Mouse (Mus musculus) midbrain, embryonic 13.5 days (tissue): ENCODE results near the gene Pomt2. TPM values are rescaled to one million over a fixed set of nuclear protein-coding genes. Genes with fewer than 3 reads are reported as not detected.

ENCODE experiments used
- ATAC-seq: fragments of 200-750 bp; cut with Nextera tagmentation; 2 replicates; pipeline ENCODE4 v1.8.0; 2017; ENCODE audit warnings: mild to moderate bottlenecking, moderate TSS enrichment, moderate library complexity
- H3K27ac ChIP-seq: fragments of 300-500 bp; sonication (generic); 2 replicates; pipeline ENCODE4 v1.5.1; 2015; ENCODE audit warnings: inconsistent platforms, mild to moderate bottlenecking, moderate library complexity
- H3K27me3 ChIP-seq: fragments of 300-500 bp; sonication (generic); 2 replicates; pipeline ENCODE4 v1.6.1; 2015; ENCODE audit warnings: mild to moderate bottlenecking, inconsistent platforms
- H3K36me3 ChIP-seq: fragments of 300-500 bp; sonication (generic); 2 replicates; pipeline ENCODE4 v1.6.1; 2015; ENCODE audit warnings: mild to moderate bottlenecking, inconsistent platforms
- H3K4me1 ChIP-seq: fragments of 300-500 bp; sonication (generic); replicated peaks from 2 replicates; pipeline ENCODE4 v1.6.1; 2015; ENCODE audit warnings: inconsistent platforms
- H3K4me2 ChIP-seq: fragments of 300-500 bp; sonication (generic); replicated peaks from 2 replicates; pipeline ENCODE4 v1.6.1; 2015; ENCODE audit warnings: moderate library complexity, mild to moderate bottlenecking, inconsistent platforms
- H3K4me3 ChIP-seq: fragments of 300-500 bp; sonication (generic); replicated peaks from 2 replicates; pipeline ENCODE4 v1.5.1; 2015; ENCODE audit warnings: mild to moderate bottlenecking, inconsistent platforms
- H3K9ac ChIP-seq: fragments of 300-500 bp; sonication (generic); replicated peaks from 2 replicates; pipeline ENCODE4 v1.6.1; 2015; ENCODE audit warnings: mild to moderate bottlenecking, inconsistent platforms
- H3K9me3 ChIP-seq: fragments of 300-500 bp; sonication (generic); 2 replicates; pipeline ENCODE4 v1.6.1; 2016; ENCODE audit warnings: mild to moderate bottlenecking, inconsistent platforms
- WGBS: fragments of 180-500 bp; shearing (Covaris S2); methylation state at CpG from one replicate; pipeline ENCODE4 v1.1.7; 2015; 5-methylcytosine and 5-hydroxymethylcytosine counted together
- polyA plus RNA-seq: library from polyadenylated mRNA; unstranded; fragments of >200 nt; fragmentation: Nextera tagmentation; extraction: Ambion mirVana; gene quantifications from 2 replicates; pipeline ENCODE4 v1.2.1, GENCODE M21; 2015

Gene Pomt2
- polyA plus RNA-seq, 1 experiment from 2014 or later, result 14.3 TPM

DNA sequence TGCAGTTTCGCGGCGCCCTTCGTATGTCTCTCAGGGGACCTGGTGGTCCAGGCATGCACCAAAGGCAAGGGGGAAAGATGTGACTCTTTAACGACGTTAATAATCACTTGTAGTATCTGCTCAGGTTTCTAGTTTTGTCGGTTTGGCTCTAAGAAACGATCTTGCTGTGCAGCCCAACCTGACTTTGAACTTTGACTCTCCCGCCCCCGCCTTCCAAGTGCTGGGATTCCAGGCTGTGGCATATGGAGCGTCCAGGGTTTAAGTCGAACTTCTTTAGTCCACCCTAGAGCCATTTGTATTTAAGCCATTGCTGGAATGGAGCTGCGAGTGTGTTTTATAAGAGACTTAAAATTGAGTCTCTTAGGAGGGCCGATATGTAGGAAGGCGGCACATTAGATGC lies 368 bp upstream of the Pomt2 start:
- Histone ChIP-seq H3K4me3 (peak overlapping the region; percentile 92), H3K27me3 (no peaks in the 10 kb centered on the region), H3K27ac (peak overlapping the region; percentile 96), H3K9ac (peak overlapping the region; percentile 78), H3K4me2 (peak overlapping the region; percentile 66), H3K4me1 (peaks cover 27% of the 10 kb centered on the region), H3K9me3 (no peaks in the 10 kb centered on the region), H3K36me3 (peaks cover 4% of the 10 kb centered on the region)
- no peak for ATAC-seq
- 17% methylated on average over 15 of the region's 15 CpGs for WGBS

GRCm38 (mm10) chr12:87146966-87147365 lies 802 bp downstream of the Pomt2 start, which contains the start of gene Gstz1:
Gene Gstz1, plus strand, starts transcription at chr12:87147165.
- Histone ChIP-seq H3K4me3 (peak within 1 kb of the TSS; percentile 92), H3K27me3 (no peaks in the 10 kb centered on the region), H3K27ac (peak within 1 kb of the TSS; percentile 96), H3K9me3 (no peaks in the 10 kb centered on the region), H3K4me1 (peaks cover 27% of the 10 kb centered on the region), H3K36me3 (peaks cover 4% of the 10 kb centered on the region), H3K4me2 (peak within 1 kb of the TSS; percentile 66), H3K9ac (peak within 1 kb of the TSS; percentile 78)
- ATAC-seq, result peak; percentile 91
- WGBS, result under 1% methylated on average over 27 of the region's 27 CpGs

GRCm38 (mm10) chr12:87142156-87142555 lies 5.6 kb downstream of the Pomt2 start:
- Histone ChIP-seq H3K36me3 (0 out of 2 replicates have a peak, but pooled peaks cover 6% of the 10 kb centered on the region), H3K9me3 (no peaks in the 10 kb centered on the region), H3K4me1 (peaks cover 36% of the 10 kb centered on the region), H3K4me3 (no peak overlapping the region), H3K4me2 (no peak overlapping the region), H3K27me3 (no peaks in the 10 kb centered on the region), H3K27ac (no peak overlapping the region), H3K9ac (no peak overlapping the region)
- WGBS, result 84% methylated on average over 2 of the region's 2 CpGs
- ATAC-seq, result no peak

DNA sequence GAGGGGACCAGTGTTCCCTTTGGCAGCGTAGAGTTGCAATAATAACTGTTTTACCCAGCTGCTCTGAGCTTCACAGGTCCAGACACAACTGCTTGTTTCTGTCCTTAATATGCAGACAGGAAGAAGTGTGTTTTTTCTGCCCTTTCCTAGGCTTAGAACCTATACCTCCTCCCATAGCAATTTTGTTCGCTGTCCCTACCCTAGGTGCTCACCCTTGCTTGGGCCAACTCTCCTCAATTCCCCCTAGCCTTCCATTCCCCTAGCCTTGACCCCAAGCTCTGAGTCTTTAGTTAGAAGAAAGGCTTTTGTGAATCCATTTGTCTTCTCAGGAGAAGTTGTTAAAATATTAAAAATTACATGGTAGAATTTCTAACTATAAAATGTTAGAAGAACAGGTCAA lies 9.0 kb downstream of the Pomt2 start:
- Histone ChIP-seq H3K4me3 (no peak overlapping the region), H3K9ac (no peak overlapping the region), H3K36me3 (peaks cover 13% of the 10 kb centered on the region; the same call in 1 of the 2 replicates), H3K9me3 (no peaks in the 10 kb centered on the region), H3K27me3 (no peaks in the 10 kb centered on the region), H3K4me1 (peaks cover 17% of the 10 kb centered on the region), H3K27ac (peak overlapping the region; percentile 69), H3K4me2 (no peak overlapping the region)
- 70% methylated on average over 1 of the region's 2 CpGs for WGBS
- ATAC-seq, result peak; percentile 57; the same call in 1 of the 2 replicates

DNA sequence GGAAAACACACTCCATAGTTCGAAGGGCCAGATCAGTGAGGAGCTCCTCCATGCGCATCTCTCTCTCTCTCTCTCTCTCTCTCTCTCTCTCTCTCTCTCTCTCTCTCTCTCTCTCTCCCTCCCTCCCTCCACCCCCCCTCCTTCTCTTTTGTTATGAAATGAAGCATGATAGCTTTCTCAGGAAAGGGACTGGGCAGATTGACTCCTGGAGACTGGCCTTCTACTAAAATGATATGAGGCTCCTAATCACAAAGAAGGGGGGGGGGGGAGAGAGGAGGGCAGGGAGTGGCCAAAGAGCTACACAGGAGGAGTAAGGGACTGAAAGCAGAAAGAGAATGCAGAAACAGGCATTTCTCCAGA lies 9.4 kb downstream of the Pomt2 start:
- H3K4me2 ChIP-seq, result no peak overlapping the region
- H3K27ac ChIP-seq, result peak overlapping the region; percentile 73
- H3K36me3 ChIP-seq, result peaks cover 17% of the 10 kb centered on the region
- ATAC-seq, result peak; percentile 55
- no peaks in the 10 kb centered on the region for H3K27me3 ChIP-seq
- H3K9ac ChIP-seq, result no peak overlapping the region
- no peaks in the 10 kb centered on the region for H3K9me3 ChIP-seq
- peaks cover 17% of the 10 kb centered on the region for H3K4me1 ChIP-seq
- no peak overlapping the region for H3K4me3 ChIP-seq
- 10% methylated on average over 2 of the region's 2 CpGs for WGBS

DNA sequence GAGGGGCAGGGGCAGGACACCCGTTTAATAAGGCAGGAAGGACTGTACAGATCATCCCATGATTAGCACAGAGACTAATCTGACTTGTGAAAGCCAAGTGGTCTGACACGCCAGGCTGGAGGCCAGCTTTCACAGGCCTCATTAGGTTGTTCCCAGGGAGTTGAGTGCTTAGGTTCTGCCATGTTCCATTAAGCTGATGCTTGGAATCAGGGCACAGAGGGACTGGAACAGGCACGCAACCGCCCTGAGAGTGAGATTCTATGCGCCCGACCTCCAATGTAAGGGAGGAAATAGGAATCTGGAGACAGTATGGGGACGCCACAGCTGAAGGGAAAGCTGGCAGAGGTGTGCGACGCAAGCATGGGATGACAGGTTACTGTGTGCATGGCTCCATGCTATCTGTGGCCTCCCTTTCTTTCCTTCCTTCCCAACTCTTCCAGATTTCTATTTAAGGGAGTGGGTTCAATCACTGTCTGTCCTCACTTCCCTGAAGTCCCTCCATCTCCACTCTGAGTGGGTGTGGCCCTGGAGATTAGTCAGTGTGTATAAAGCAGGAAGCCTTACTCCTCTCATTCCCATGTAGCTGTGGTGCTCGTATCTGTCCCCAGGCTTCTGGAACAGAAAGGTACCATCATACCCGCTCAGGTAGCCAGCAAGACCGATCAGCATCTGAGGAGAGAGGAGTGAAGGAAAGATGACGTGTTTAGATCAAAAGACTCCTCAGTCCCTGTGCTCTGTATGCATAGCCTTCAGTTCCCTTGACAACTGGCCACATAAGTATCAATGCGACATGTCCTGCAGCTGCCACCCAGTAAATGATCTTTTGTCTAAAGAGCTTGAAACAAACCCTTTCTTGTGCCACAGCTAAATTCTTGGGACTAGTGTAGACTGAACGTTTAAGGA lies 10.1 kb downstream of the Pomt2 start:
- H3K9ac ChIP-seq, result no peak overlapping the region
- no peaks in the 10 kb centered on the region for H3K27me3 ChIP-seq
- peak overlapping the region; percentile 73 for H3K27ac ChIP-seq
- H3K36me3 ChIP-seq, result peaks cover 21% of the 10 kb centered on the region
- WGBS, result 53% methylated on average over 15 of the region's 15 CpGs
- no peaks in the 10 kb centered on the region for H3K9me3 ChIP-seq
- no peak overlapping the region for H3K4me3 ChIP-seq
- H3K4me1 ChIP-seq, result peaks cover 17% of the 10 kb centered on the region
- no peak overlapping the region for H3K4me2 ChIP-seq
- ATAC-seq, result peak; percentile 89

DNA sequence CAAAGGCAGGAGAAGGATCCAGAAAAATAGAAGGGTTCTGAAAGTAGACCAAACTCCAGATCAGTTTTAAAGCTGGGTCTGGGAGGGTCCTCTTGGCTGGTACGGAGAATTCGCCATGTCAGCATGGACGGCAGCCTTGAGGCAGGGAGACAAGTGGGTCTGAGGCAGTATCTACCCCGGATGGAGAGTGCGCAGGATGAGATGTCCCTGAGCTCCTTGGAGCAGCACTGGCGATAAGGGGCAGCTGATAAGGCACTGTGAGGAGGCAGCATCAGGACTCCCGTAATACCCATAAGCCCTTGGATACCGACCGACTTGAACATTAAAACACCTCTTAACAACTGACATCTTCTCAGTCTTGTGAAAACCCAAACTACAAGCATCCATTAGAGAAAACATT lies 15.0 kb downstream of the Pomt2 start:
- WGBS, result 96% methylated on average over 9 of the region's 9 CpGs
- Histone ChIP-seq H3K9me3 (no peaks in the 10 kb centered on the region), H3K9ac (no peak overlapping the region), H3K36me3 (peaks cover 44% of the 10 kb centered on the region), H3K4me3 (no peak overlapping the region), H3K4me1 (peaks cover 4% of the 10 kb centered on the region), H3K4me2 (no peak overlapping the region), H3K27ac (no peak overlapping the region), H3K27me3 (no peaks in the 10 kb centered on the region)
- no peak for ATAC-seq

GRCm38 (mm10) chr12:87132210-87132609 lies 15.6 kb downstream of the Pomt2 start:
- no peak overlapping the region for H3K4me2 ChIP-seq
- H3K27me3 ChIP-seq, result no peaks in the 10 kb centered on the region
- H3K9me3 ChIP-seq, result no peaks in the 10 kb centered on the region
- H3K36me3 ChIP-seq, result peaks cover 44% of the 10 kb centered on the region
- H3K9ac ChIP-seq, result no peak overlapping the region
- 90% methylated on average over 6 of the region's 6 CpGs for WGBS
- no peak overlapping the region for H3K4me3 ChIP-seq
- no peak overlapping the region for H3K27ac ChIP-seq
- H3K4me1 ChIP-seq, result no peaks in the 10 kb centered on the region; the same call in 1 of the 2 replicates
- no peak for ATAC-seq

DNA sequence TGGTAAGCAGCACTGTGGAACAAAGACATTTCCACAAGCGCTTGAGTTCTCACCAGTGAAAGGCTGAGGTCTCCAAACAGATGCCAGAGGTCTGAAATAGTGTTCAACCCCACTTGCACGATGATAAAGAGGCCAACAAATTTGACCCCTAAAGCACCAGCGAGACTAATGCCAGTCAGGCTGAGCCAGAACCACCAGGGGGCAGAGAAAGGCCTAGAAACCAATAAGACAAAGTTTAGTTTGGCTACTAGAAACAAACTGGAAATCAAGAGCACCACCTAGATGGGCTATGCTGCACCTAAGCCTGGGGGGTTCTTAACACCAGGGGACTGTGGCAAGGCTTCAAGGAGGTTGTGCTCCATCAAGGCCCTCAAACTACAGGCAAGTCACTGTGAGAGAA lies 16.1 kb downstream of the Pomt2 start:
- H3K9ac ChIP-seq, result no peak overlapping the region
- H3K27ac ChIP-seq, result no peak overlapping the region
- H3K4me2 ChIP-seq, result no peak overlapping the region
- H3K36me3 ChIP-seq, result peaks cover 49% of the 10 kb centered on the region
- 67% methylated on average over 3 of the region's 3 CpGs for WGBS
- no peaks in the 10 kb centered on the region for H3K9me3 ChIP-seq
- no peaks in the 10 kb centered on the region; the same call in 1 of the 2 replicates for H3K4me1 ChIP-seq
- no peak for ATAC-seq
- no peak overlapping the region for H3K4me3 ChIP-seq
- no peaks in the 10 kb centered on the region for H3K27me3 ChIP-seq

GRCm38 (mm10) chr12:87131181-87131580 lies 16.6 kb downstream of the Pomt2 start:
- H3K9ac ChIP-seq, result no peak overlapping the region
- H3K4me1 ChIP-seq, result no peaks in the 10 kb centered on the region; the same call in 1 of the 2 replicates
- no peak overlapping the region for H3K4me3 ChIP-seq
- peak; percentile 45; the same call in 1 of the 2 replicates for ATAC-seq
- 65% methylated on average over 2 of the region's 2 CpGs for WGBS
- no peak overlapping the region for H3K4me2 ChIP-seq
- peaks cover 49% of the 10 kb centered on the region for H3K36me3 ChIP-seq
- H3K27me3 ChIP-seq, result no peaks in the 10 kb centered on the region
- no peaks in the 10 kb centered on the region for H3K9me3 ChIP-seq
- no peak overlapping the region for H3K27ac ChIP-seq

DNA sequence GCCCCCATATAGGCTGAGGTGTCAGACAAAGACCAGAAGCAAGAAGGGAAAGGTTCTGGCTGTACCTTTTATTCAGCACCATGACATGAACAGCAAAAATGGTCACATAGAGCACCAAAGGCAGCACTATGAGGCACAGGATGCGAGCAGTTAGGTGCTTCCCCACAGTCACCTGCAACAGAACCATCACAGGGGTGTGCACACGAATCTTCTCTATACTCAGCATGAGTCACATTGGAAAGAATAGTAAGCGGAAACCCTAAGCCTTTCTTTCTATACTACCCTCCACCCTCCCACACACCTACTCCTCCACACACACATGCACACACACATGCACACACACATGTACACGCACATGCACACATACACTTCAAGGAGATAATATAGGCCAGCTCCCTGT lies 17.5 kb downstream of the Pomt2 start:
- 94% methylated on average over 4 of the region's 4 CpGs for WGBS
- Histone ChIP-seq H3K4me1 (no peaks in the 10 kb centered on the region; the same call in 1 of the 2 replicates), H3K9me3 (no peaks in the 10 kb centered on the region), H3K4me2 (no peak overlapping the region), H3K36me3 (peaks cover 49% of the 10 kb centered on the region), H3K27me3 (no peaks in the 10 kb centered on the region), H3K9ac (no peak overlapping the region), H3K27ac (no peak overlapping the region), H3K4me3 (no peak overlapping the region)
- ATAC-seq, result no peak

- Histone ChIP-seq H3K27ac (no peak overlapping the region), H3K9me3 (no peaks in the 10 kb centered on the region), H3K4me2 (no peak overlapping the region), H3K4me1 (no peaks in the 10 kb centered on the region; the same call in 1 of the 2 replicates), H3K9ac (no peak overlapping the region), H3K36me3 (peaks cover 64% of the 10 kb centered on the region), H3K27me3 (no peaks in the 10 kb centered on the region), H3K4me3 (no peak overlapping the region)
- no peak for ATAC-seq
- WGBS, result 68% methylated on average over 4 of the region's 4 CpGs
Measured at GRCm38 (mm10) chr12:87127256-87127655, 20.5 kb downstream of the Pomt2 start.
